Mouse (Mus musculus): Measurements from ENCODE around the gene Pi16. TPM values are rescaled to one million over a fixed set of nuclear protein-coding genes. Genes with fewer than 3 reads are reported as not detected.
"Not testable (repeated sequence)": the region's sequence is repeated elsewhere in the genome, so short reads cannot be mapped to it uniquely, and the experiment has no call there.

Gene Pi16
- polyA plus RNA-seq (2011; ENCODE audit: insufficient read length, low read depth, missing spikeins) = 0.23 and 0.61 TPM in 2 replicates

DNA sequence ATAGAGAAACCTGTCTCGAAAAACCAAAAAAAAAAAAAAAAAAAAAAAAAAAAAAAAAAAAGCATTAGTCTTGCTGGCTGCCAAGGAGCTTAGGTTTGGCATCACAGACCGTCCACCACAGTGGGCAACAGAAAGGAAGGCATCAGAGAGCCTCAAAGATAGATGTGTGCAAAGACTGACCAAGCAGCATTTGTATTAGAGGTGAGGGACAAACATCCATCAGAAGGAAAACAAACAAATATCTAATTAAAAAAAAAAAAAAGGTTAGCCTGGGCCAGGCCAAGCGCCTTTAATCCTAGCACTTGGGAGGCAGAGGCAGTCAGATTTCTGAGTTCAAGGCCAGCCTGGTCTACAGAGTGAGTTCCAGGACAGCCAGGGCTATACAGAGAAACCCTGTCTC is at the start of gene Pi16:
Gene Pi16 (plus strand): TSS at position 301 of the 400 bp plus-strand sequence.
- H3K4me1 ChIP-seq (ENCODE audit: control insufficient read depth, insufficient read depth, low read length) = peaks cover 10% of the 10 kb centered on the region
- H3K27ac ChIP-seq (ENCODE audit: insufficient read depth, low read length); H3K4me3 ChIP-seq (ENCODE audit: insufficient read depth, low read length): not testable (repeated sequence)

GRCm38 (mm10) chr17:29267931-29268681 is 49.4 kb upstream of the Pi16 start:
- no peak overlapping the region for H3K27ac ChIP-seq (ENCODE audit: insufficient read depth, low read length)
- H3K4me3 ChIP-seq (ENCODE audit: insufficient read depth, low read length) = peak overlapping the region; percentile 21
- no peaks in the 10 kb centered on the region for H3K4me1 ChIP-seq (ENCODE audit: control insufficient read depth, insufficient read depth, low read length)
- TF ChIP-seq CTCF (IDR thresholded peaks at IDR 0.05; ENCODE audit: borderline replicate concordance, insufficient read depth, low read length) (no peak), POLR2A (IDR thresholded peaks at IDR 0.05; ENCODE audit: low read depth, low read length) (no peak)

GRCm38 (mm10) chr17:29268682-29269348 is 48.7 kb upstream of the Pi16 start, which contains the start of gene BC004004:
Gene BC004004, plus strand, starts transcription at chr17:29268788.
- peaks cover 1% of the 10 kb centered on the region; the same call in 1 of the 2 replicates for H3K4me1 ChIP-seq (ENCODE audit: control insufficient read depth, insufficient read depth, low read length)
- peak within 1 kb of the TSS; percentile 79 for H3K4me3 ChIP-seq (ENCODE audit: insufficient read depth, low read length)
- TF ChIP-seq CTCF (IDR thresholded peaks at IDR 0.05; ENCODE audit: borderline replicate concordance, insufficient read depth, low read length) (peak; percentile 57; the same call in 1 of the 2 replicates), POLR2A (IDR thresholded peaks at IDR 0.05; ENCODE audit: low read depth, low read length) (peak; percentile 58; the same call in 1 of the 2 replicates)
- peak within 1 kb of the TSS; percentile 86 for H3K27ac ChIP-seq (ENCODE audit: insufficient read depth, low read length)

DNA sequence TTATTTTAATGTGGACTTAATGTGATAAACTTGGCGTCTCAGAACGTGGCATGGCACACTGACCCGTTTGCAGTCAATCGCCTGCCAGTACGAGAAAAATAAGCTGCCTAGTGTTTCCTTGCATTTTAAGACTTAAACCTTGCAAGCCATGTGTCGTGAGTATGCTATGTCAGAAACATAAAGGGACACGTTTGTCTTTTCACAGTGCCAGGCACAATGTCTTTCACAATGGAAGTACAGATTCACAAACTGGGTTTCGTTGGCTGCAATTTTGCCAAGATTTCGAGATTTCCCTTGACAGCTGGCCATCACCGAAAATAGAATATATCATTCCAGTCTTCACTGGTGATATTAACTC is 48.2 kb upstream of the Pi16 start:
- Histone ChIP-seq H3K4me1 (ENCODE audit: control insufficient read depth, insufficient read depth, low read length) (peaks cover 3% of the 10 kb centered on the region; the same call in 1 of the 2 replicates), H3K27ac (ENCODE audit: insufficient read depth, low read length) (peak overlapping the region; percentile 86), H3K4me3 (ENCODE audit: insufficient read depth, low read length) (peak overlapping the region; percentile 79)
- TF ChIP-seq POLR2A (IDR thresholded peaks at IDR 0.05; ENCODE audit: low read depth, low read length) = 0 out of 2 replicates have a peak, but pooled peaks have one; percentile 18
- no peak for TF ChIP-seq CTCF (IDR thresholded peaks at IDR 0.05; ENCODE audit: borderline replicate concordance, insufficient read depth, low read length)

DNA sequence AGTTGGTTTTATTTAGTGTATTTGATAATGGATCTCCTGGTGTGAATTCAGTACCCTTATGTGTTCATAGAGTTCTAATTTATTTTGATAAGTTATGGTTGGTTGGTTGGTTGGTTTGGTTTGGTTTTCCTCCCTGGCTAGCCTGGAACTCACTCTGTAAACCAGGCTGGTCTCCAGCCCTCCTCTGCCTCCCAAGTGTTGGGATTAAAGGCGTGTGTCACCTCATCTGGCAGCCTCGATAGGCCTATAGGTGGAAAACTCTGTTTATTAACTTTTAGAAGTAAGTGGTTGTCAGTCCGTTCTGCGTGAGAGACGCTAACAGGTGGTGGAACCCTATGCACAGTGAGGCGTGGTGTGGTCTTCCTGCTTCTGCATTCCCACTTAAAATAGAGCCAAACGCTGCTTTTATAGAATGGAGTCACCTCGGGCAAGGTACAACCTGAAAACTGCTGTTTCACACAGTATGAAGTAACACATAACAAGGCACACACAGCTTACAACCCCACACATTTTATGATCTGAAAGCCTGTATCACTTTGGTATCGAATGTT is 47.3 kb upstream of the Pi16 start:
- Histone ChIP-seq H3K27ac (ENCODE audit: insufficient read depth, low read length) (no peak overlapping the region), H3K4me1 (ENCODE audit: control insufficient read depth, insufficient read depth, low read length) (peaks cover 3% of the 10 kb centered on the region; the same call in 1 of the 2 replicates), H3K4me3 (ENCODE audit: insufficient read depth, low read length) (no peak overlapping the region)
- TF ChIP-seq CTCF (IDR thresholded peaks at IDR 0.05; ENCODE audit: borderline replicate concordance, insufficient read depth, low read length) (no peak), POLR2A (IDR thresholded peaks at IDR 0.05; ENCODE audit: low read depth, low read length) (no peak)

GRCm38 (mm10) chr17:29273156-29273555 is 44.3 kb upstream of the Pi16 start:
- Histone ChIP-seq H3K4me3 (ENCODE audit: insufficient read depth, low read length) (no peak overlapping the region), H3K4me1 (ENCODE audit: control insufficient read depth, insufficient read depth, low read length) (peaks cover 3% of the 10 kb centered on the region; the same call in 1 of the 2 replicates), H3K27ac (ENCODE audit: insufficient read depth, low read length) (no peak overlapping the region)
- TF ChIP-seq CTCF (IDR thresholded peaks at IDR 0.05; ENCODE audit: borderline replicate concordance, insufficient read depth, low read length) (no peak), POLR2A (IDR thresholded peaks at IDR 0.05; ENCODE audit: low read depth, low read length) (no peak)

DNA sequence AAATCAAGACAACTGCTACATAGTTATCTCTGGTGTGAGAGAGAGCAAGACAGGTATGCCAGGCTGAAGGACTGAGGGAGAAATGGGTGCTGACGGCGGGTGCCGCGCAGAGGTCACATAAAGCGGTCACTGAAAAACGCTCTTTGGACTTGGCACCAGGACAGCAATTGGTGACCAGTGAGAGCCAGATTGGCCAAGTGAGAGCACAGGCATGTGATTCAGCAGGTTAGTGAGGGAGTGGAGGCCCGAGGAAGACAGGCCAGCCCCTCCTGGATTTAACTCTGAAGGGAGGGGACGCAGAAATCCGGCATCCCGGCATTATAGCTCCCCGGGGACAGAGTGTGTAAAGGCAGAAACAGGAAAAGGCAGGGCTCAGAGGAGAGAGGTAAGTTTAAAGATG is 43.6 kb upstream of the Pi16 start:
- Histone ChIP-seq H3K27ac (ENCODE audit: insufficient read depth, low read length) (no peak overlapping the region), H3K4me1 (ENCODE audit: control insufficient read depth, insufficient read depth, low read length) (peaks cover 3% of the 10 kb centered on the region; the same call in 1 of the 2 replicates), H3K4me3 (ENCODE audit: insufficient read depth, low read length) (no peak overlapping the region)
- TF ChIP-seq CTCF (IDR thresholded peaks at IDR 0.05; ENCODE audit: borderline replicate concordance, insufficient read depth, low read length) (no peak), POLR2A (IDR thresholded peaks at IDR 0.05; ENCODE audit: low read depth, low read length) (no peak)

GRCm38 (mm10) chr17:29280422-29280821 is 37.1 kb upstream of the Pi16 start:
- H3K4me1 ChIP-seq (ENCODE audit: control insufficient read depth, insufficient read depth, low read length) = peaks cover 2% of the 10 kb centered on the region; the same call in 1 of the 2 replicates
- no peak for TF ChIP-seq CTCF (IDR thresholded peaks at IDR 0.05; ENCODE audit: borderline replicate concordance, insufficient read depth, low read length)
- no peak for TF ChIP-seq POLR2A (IDR thresholded peaks at IDR 0.05; ENCODE audit: low read depth, low read length)
- H3K4me3 ChIP-seq (ENCODE audit: insufficient read depth, low read length) = no peak overlapping the region
- H3K27ac ChIP-seq (ENCODE audit: insufficient read depth, low read length) = no peak overlapping the region

- Histone ChIP-seq H3K27ac (ENCODE audit: insufficient read depth, low read length) (no peak overlapping the region), H3K4me3 (ENCODE audit: insufficient read depth, low read length) (no peak overlapping the region), H3K4me1 (ENCODE audit: control insufficient read depth, insufficient read depth, low read length) (peaks cover 2% of the 10 kb centered on the region; the same call in 1 of the 2 replicates)
- TF ChIP-seq CTCF (IDR thresholded peaks at IDR 0.05; ENCODE audit: borderline replicate concordance, insufficient read depth, low read length) (no peak), POLR2A (IDR thresholded peaks at IDR 0.05; ENCODE audit: low read depth, low read length) (no peak)
These were observed 35.9 kb upstream of the Pi16 start for GRCm38 (mm10) chr17:29281541-29281940.

All from embryonic fibroblast, embryonic 13.5 days (primary cell).